Mouse (Mus musculus) CD4-positive, CD25-positive, alpha-beta regulatory T cell, adult 2 months (primary cell): ENCODE results near the gene Fam213b.

ENCODE experiments used
- DNase-seq: peaks from one replicate; pipeline ENCODE4 v3.0.0-alpha.2; 2012; ENCODE audit warnings: low read depth, low spot score

Gene Fam213b

DNA sequence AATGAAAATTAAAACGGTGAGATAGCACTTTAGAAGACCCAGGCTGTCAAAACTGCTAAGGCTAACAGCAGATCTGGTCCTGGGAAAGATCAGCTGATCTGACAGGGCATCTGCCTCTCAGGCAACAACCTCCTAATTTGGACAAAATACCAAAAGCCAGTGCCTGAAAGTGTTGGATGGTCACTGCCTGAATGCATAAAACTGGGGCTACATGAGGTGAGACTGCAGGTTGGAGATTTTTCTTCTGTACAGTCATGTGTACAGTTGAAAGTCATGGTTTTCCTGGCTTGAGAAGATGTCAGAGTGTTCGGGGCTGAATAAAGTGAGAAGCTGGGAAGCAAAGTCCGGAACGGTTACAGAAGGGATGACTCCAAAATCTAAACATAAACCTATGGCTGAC lies 45.1 kb downstream of the Fam213b start:
- DNase-seq, result no peak

DNA sequence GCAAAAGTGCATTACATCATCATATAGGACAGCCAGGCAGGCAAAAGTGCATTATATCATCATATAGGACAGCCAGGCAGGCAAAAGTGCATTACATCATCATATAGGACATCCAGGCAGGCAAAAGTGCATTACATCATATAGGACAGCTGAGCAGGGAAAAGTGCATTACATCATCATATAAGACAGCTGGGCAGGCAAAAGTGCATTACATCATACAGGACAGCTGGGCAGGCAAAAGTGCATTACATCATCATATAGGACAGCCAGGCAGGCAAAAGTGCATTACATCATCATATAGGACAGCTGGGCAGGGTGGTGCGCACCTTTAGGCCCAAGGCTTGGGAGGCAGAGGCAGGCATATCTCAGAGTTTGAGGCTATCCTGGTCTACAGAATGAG lies 46.2 kb downstream of the Fam213b start:
- DNase-seq, result no peak
